Mouse (Mus musculus) brain, embryonic 18.5 days (tissue): Measurements from ENCODE around the gene 1700015G11Rik.

Experiments used
- DNase-seq: peaks from one replicate; pipeline ENCODE4 v3.0.0-alpha.2; 2012; ENCODE audit warnings: low read depth, low spot score

1700015G11Rik gene

GRCm38 (mm10) chr7:51967581-51967980 is 47.9 kb downstream of the 1700015G11Rik start:
- DNase-seq = no peak

GRCm38 (mm10) chr7:51964681-51965080 is 50.8 kb downstream of the 1700015G11Rik start:
- DNase-seq = no peak

GRCm38 (mm10) chr7:51962219-51962952 is 53.1 kb downstream of the 1700015G11Rik start:
- no peak for DNase-seq
